In genomic region chr9:54587863-54588262, GRCm38 (mm10) we compare ENCODE assay signal across 13 mouse cellular contexts. TPM values are rescaled to one million over a fixed set of nuclear protein-coding genes. Genes with fewer than 3 reads are reported as not detected.
DNase-seq lines count a peak whose midpoint lies in the region; ATAC-seq lines count a peak whose summit lies in the region.
"Had no signal": no experiment of that assay in that cellular context is flagged by ENCODE, and none has a peak within 500 bp of the region (broad histone marks: within the 10 kb centered on the region; RNA-seq: fewer than 3 reads in every experiment).

No protein-coding gene starts in this region.

- H3K4me2 ChIP-seq in forebrain, embryonic 11.5 days (ENCODE audit: low read depth, low read length, severe bottlenecking) = no peak overlapping the region
- H3K4me2 ChIP-seq in limb, embryonic 12.5 days = peak overlapping the region; percentile 90
- peak overlapping the region; percentile 70 for H3K4me2 ChIP-seq in intestine, embryonic 15.5 days (replicated peaks)
- peak overlapping the region; percentile 86 for H3K4me2 ChIP-seq in neural tube, embryonic 15.5 days

- no peak for DNase-seq in forebrain, embryonic 10.5 days (ENCODE audit: extremely low spot score, low spot score)
- no peak for DNase-seq in forebrain, embryonic 11.5 days (ENCODE audit: low spot score)
- DNase-seq in limb, embryonic 10.5 days (ENCODE audit: low spot score) = no peak
- no peak for DNase-seq in gastrocnemius, postnatal 14 days
- DNase-seq: B cell, adult 2 months; cerebellum, postnatal 36 days; lung, adult 18-20 months; thymus, postnatal 14 days had no signal

- no peak overlapping the region for H3K9ac ChIP-seq in forebrain, embryonic 11.5 days (ENCODE audit: low read length)
- H3K9ac ChIP-seq in limb, embryonic 12.5 days (replicated peaks) = no peak overlapping the region
- no peak overlapping the region for H3K9ac ChIP-seq in intestine, embryonic 15.5 days
- H3K9ac ChIP-seq in neural tube, embryonic 15.5 days (replicated peaks) = 0 out of 2 replicates have a peak overlapping the region, but pooled peaks have one; percentile 94

- no peaks in the 10 kb centered on the region for H3K9me3 ChIP-seq in forebrain, embryonic 10.5 days
- H3K9me3 ChIP-seq in forebrain, embryonic 11.5 days (ENCODE audit: control insufficient read depth, low read length) = no peaks in the 10 kb centered on the region
- H3K9me3 ChIP-seq in limb, embryonic 12.5 days = no peaks in the 10 kb centered on the region
- no peaks in the 10 kb centered on the region for H3K9me3 ChIP-seq in limb, embryonic 10.5 days (replicated peaks)
- H3K9me3 ChIP-seq in intestine, embryonic 15.5 days = no peaks in the 10 kb centered on the region
- no peaks in the 10 kb centered on the region for H3K9me3 ChIP-seq in neural tube, embryonic 15.5 days (replicated peaks)

- intact Hi-C loops in gastrocnemius, postnatal 14 days (cut with DNase I; ENCODE audit: low total_unique reads) = no loop called here

- H3K36me3 ChIP-seq in forebrain, embryonic 10.5 days (replicated peaks) = peaks cover 41% of the 10 kb centered on the region
- H3K36me3 ChIP-seq in forebrain, embryonic 11.5 days (ENCODE audit: control insufficient read depth, insufficient read depth, low read length) = no peaks in the 10 kb centered on the region; the same call in 1 of the 2 replicates
- H3K36me3 ChIP-seq in limb, embryonic 12.5 days = peaks cover 33% of the 10 kb centered on the region
- peaks cover 36% of the 10 kb centered on the region for H3K36me3 ChIP-seq in limb, embryonic 10.5 days
- peaks cover under 1% of the 10 kb centered on the region; the same call in 1 of the 2 replicates for H3K36me3 ChIP-seq in intestine, embryonic 15.5 days
- peaks cover 18% of the 10 kb centered on the region for H3K36me3 ChIP-seq in neural tube, embryonic 15.5 days

- no peaks in the 10 kb centered on the region for H3K27me3 ChIP-seq in forebrain, embryonic 10.5 days (ENCODE audit: poor library complexity, severe bottlenecking)
- H3K27me3 ChIP-seq in forebrain, embryonic 11.5 days (ENCODE audit: control insufficient read depth, insufficient read depth, low read length) = no peaks in the 10 kb centered on the region
- no peaks in the 10 kb centered on the region for H3K27me3 ChIP-seq in limb, embryonic 12.5 days
- no peaks in the 10 kb centered on the region for H3K27me3 ChIP-seq in limb, embryonic 10.5 days (ENCODE audit: low read depth, poor library complexity, severe bottlenecking)
- no peaks in the 10 kb centered on the region for H3K27me3 ChIP-seq in intestine, embryonic 15.5 days (replicated peaks)
- no peaks in the 10 kb centered on the region for H3K27me3 ChIP-seq in neural tube, embryonic 15.5 days (replicated peaks)

- no peak for ATAC-seq in forebrain, embryonic 11.5 days (replicated peaks; ENCODE audit: low FRiP score)
- no peak for ATAC-seq in limb, embryonic 12.5 days (ENCODE audit: insufficient number of reproducible peaks, insufficient read depth, low FRiP score, low TSS enrichment, low read depth)
- no peak for ATAC-seq in intestine, embryonic 15.5 days
- no peak for ATAC-seq in neural tube, embryonic 15.5 days (ENCODE audit: low FRiP score)
- no peak for ATAC-seq in megakaryocyte, adult 5-6 weeks (ENCODE audit: poor library complexity, severe bottlenecking)

- peak overlapping the region; percentile 96; the same call in 1 of the 2 replicates for H3K4me3 ChIP-seq in forebrain, embryonic 10.5 days
- no peak overlapping the region for H3K4me3 ChIP-seq in forebrain, embryonic 11.5 days (ENCODE audit: low read depth, low read length)
- H3K4me3 ChIP-seq in limb, embryonic 12.5 days (replicated peaks) = no peak overlapping the region
- H3K4me3 ChIP-seq in limb, embryonic 10.5 days = no peak overlapping the region
- H3K4me3 ChIP-seq in intestine, embryonic 15.5 days (replicated peaks) = 0 out of 2 replicates have a peak overlapping the region, but pooled peaks have one; percentile 0
- peak overlapping the region; percentile 95 for H3K4me3 ChIP-seq in neural tube, embryonic 15.5 days (replicated peaks)

- H3K4me1 ChIP-seq in forebrain, embryonic 10.5 days = peaks cover 23% of the 10 kb centered on the region
- H3K4me1 ChIP-seq in forebrain, embryonic 11.5 days (replicated peaks; ENCODE audit: control insufficient read depth, insufficient read depth, low read length) = peaks cover 8% of the 10 kb centered on the region
- peaks cover 11% of the 10 kb centered on the region for H3K4me1 ChIP-seq in limb, embryonic 12.5 days (replicated peaks)
- peaks cover 15% of the 10 kb centered on the region for H3K4me1 ChIP-seq in limb, embryonic 10.5 days
- H3K4me1 ChIP-seq in intestine, embryonic 15.5 days (replicated peaks) = 0 out of 2 replicates have a peak, but pooled peaks cover 7% of the 10 kb centered on the region
- peaks cover 24% of the 10 kb centered on the region for H3K4me1 ChIP-seq in neural tube, embryonic 15.5 days

- WGBS in forebrain, embryonic 10.5 days = 66% methylated on average over 4 of the region's 4 CpGs
- whole genome bisulfite sequencing in forebrain, embryonic 11.5 days = 55% methylated on average over 4 of the region's 4 CpGs
- 52% methylated on average over 4 of the region's 4 CpGs for WGBS in limb, embryonic 12.5 days
- WGBS in limb, embryonic 10.5 days = 69% methylated on average over 4 of the region's 4 CpGs
- 58% methylated on average over 4 of the region's 4 CpGs for WGBS in intestine, embryonic 15.5 days
- 79% methylated on average over 4 of the region's 4 CpGs for WGBS in neural tube, embryonic 15.5 days

- H3K27ac ChIP-seq in forebrain, embryonic 10.5 days = no peak overlapping the region
- no peak overlapping the region for H3K27ac ChIP-seq in forebrain, embryonic 11.5 days (ENCODE audit: low read depth, low read length)
- H3K27ac ChIP-seq in limb, embryonic 12.5 days = no peak overlapping the region
- H3K27ac ChIP-seq in limb, embryonic 10.5 days = no peak overlapping the region
- H3K27ac ChIP-seq in intestine, embryonic 15.5 days = no peak overlapping the region
- no peak overlapping the region for H3K27ac ChIP-seq in neural tube, embryonic 15.5 days (replicated peaks)

RNA-seq across cellular contexts. Expression of gene Idh3a, which starts 1.7 kb away (rescaled TPM):
- 129 and 133 TPM in 2 replicates for polyA plus RNA-seq in forebrain, embryonic 10.5 days (2016; fragmentation: Nextera tagmentation; extraction: Ambion mirVana)
- 119 and 123 TPM in 2 replicates for polyA plus RNA-seq in forebrain, embryonic 11.5 days (2014; fragmentation: Nextera tagmentation; extraction: Ambion mirVana)
- 98.0 and 104 TPM in 2 replicates for polyA plus RNA-seq in limb, embryonic 12.5 days (2016; fragmentation: Nextera tagmentation; extraction: Ambion mirVana)
- 124 and 136 TPM in 2 replicates for polyA plus RNA-seq in limb, embryonic 10.5 days (2016; fragmentation: Nextera tagmentation; extraction: Ambion mirVana)
- 194 and 206 TPM in 2 replicates for polyA plus RNA-seq in intestine, embryonic 15.5 days (2015; fragmentation: Nextera tagmentation; extraction: Ambion mirVana)
- 167 and 173 TPM in 2 replicates for polyA plus RNA-seq in neural tube, embryonic 15.5 days (2015; fragmentation: Nextera tagmentation; extraction: Ambion mirVana)
- total RNA-seq in gastrocnemius, postnatal 14 days (2021) = 100 to 1,000 TPM; 416 to 493 TPM
- total RNA-seq in megakaryocyte, adult 5-6 weeks (2015) = 42.5 and 54.2 TPM in 2 replicates
- total RNA-seq in megakaryocyte, adult 5-6 weeks (2017) = 26.1 and 29.7 TPM in 2 replicates

RNA-seq across cellular contexts. Expression of gene Cib2, which starts 27.8 kb away (rescaled TPM):
- 8.3 and 9.1 TPM in 2 replicates for polyA plus RNA-seq in forebrain, embryonic 10.5 days (2016; fragmentation: Nextera tagmentation; extraction: Ambion mirVana)
- polyA plus RNA-seq in forebrain, embryonic 11.5 days (2014; fragmentation: Nextera tagmentation; extraction: Ambion mirVana) = 15.8 and 15.9 TPM in 2 replicates
- 22.3 and 23.0 TPM in 2 replicates for polyA plus RNA-seq in limb, embryonic 12.5 days (2016; fragmentation: Nextera tagmentation; extraction: Ambion mirVana)
- polyA plus RNA-seq in limb, embryonic 10.5 days (2016; fragmentation: Nextera tagmentation; extraction: Ambion mirVana) = 7.9 and 12.7 TPM in 2 replicates
- polyA plus RNA-seq in intestine, embryonic 15.5 days (2015; fragmentation: Nextera tagmentation; extraction: Ambion mirVana) = 9.4 and 9.9 TPM in 2 replicates
- 63.6 and 76.2 TPM in 2 replicates for polyA plus RNA-seq in neural tube, embryonic 15.5 days (2015; fragmentation: Nextera tagmentation; extraction: Ambion mirVana)
- total RNA-seq in gastrocnemius, postnatal 14 days (2021) = 10 to 100 TPM; 38.0 to 41.9 TPM
- total RNA-seq in megakaryocyte, adult 5-6 weeks (2015) = 11.4 and 14.9 TPM in 2 replicates
- 2.7 and 3.9 TPM in 2 replicates for total RNA-seq in megakaryocyte, adult 5-6 weeks (2017)

RNA-seq across cellular contexts. Expression of gene Sh2d7, which starts 49.1 kb away (rescaled TPM):
- polyA plus RNA-seq in forebrain, embryonic 10.5 days (2016; fragmentation: Nextera tagmentation; extraction: Ambion mirVana) = not detected in 2 replicates
- polyA plus RNA-seq in forebrain, embryonic 11.5 days (2014; fragmentation: Nextera tagmentation; extraction: Ambion mirVana) = not detected in 2 replicates
- not detected in 2 replicates for polyA plus RNA-seq in limb, embryonic 12.5 days (2016; fragmentation: Nextera tagmentation; extraction: Ambion mirVana)
- not detected in 2 replicates for polyA plus RNA-seq in limb, embryonic 10.5 days (2016; fragmentation: Nextera tagmentation; extraction: Ambion mirVana)
- polyA plus RNA-seq in intestine, embryonic 15.5 days (2015; fragmentation: Nextera tagmentation; extraction: Ambion mirVana) = not detected in 2 replicates
- polyA plus RNA-seq in neural tube, embryonic 15.5 days (2015; fragmentation: Nextera tagmentation; extraction: Ambion mirVana) = 0.13 TPM in 1 of 2 replicates, not detected in the other
- not detected for total RNA-seq in gastrocnemius, postnatal 14 days (2021)
- not detected in 2 replicates for total RNA-seq in megakaryocyte, adult 5-6 weeks (2015)
- not detected in 2 replicates for total RNA-seq in megakaryocyte, adult 5-6 weeks (2017)
- total RNA-seq: heart, postnatal 10 days had no signal

Comparison
In these comparisons a context has a peak if more than half of its experiments do, and no peak if none do; other contexts are left out.
1. H3K4me3 ChIP-seq: peak in forebrain, embryonic 10.5 days (single experiment), intestine, embryonic 15.5 days (single experiment) and neural tube, embryonic 15.5 days (single experiment); none in forebrain, embryonic 11.5 days (single experiment), limb, embryonic 12.5 days (single experiment) and limb, embryonic 10.5 days (single experiment).